In the genomic region with DNA sequence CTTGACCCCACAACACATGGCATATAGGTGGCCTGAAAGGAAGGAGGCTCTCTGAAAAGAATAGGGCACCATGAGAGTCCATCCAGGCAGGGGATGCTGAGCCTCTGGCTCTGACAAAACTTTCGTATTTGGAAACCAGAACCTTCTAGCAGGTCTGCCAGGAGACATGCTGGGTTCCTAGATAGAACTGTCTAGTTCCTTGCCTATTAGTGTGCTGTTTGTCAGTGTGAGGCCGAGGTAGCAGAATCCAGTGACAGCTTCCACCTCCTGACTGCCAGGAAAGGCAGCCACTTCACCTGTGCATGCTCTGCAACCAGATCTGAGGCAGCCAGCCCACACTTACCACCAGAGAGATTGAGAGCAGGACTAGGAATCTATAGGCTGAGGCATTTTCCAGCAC, we compare ENCODE assay signal across 14 mouse cellular contexts.
DNase-seq lines count a peak whose midpoint lies in the region; ATAC-seq lines count a peak whose summit lies in the region.
"Had no signal": no experiment of that assay in that cellular context is flagged by ENCODE, and none has a peak within 500 bp of the region (broad histone marks: within the 10 kb centered on the region; RNA-seq: fewer than 3 reads in every experiment).

No protein-coding gene starts in this region.

- DNase-seq in cerebellum, adult 11-12 months: peak; percentile 64
- peak; percentile 43 to 55 for DNase-seq in cerebellum, adult 18-20 months
- peak; percentile 71 for DNase-seq in cerebellum, adult 9-11 months
- peak; percentile 65 to 67 for DNase-seq in cerebellum, postnatal 36 days
- no peak for DNase-seq in spleen, adult 18-20 months
- DNase-seq in layer of hippocampus, postnatal 10 days (ENCODE audit: low spot score in 2 of 2): no peak
- DNase-seq: adrenal gland, postnatal 10 days; gastrocnemius, postnatal 36 days; heart, adult 18-20 months; heart, postnatal 10 days; kidney, adult 18-20 months had no signal

- ATAC-seq in cerebellum, adult (ENCODE audit: insufficient number of reproducible peaks, low FRiP score, low TSS enrichment): no peak
- ATAC-seq: forebrain, embryonic 15.5 days; intestine, embryonic 15.5 days had no signal

Comparison
In these comparisons a context has a peak if more than half of its experiments do, and no peak if none do; other contexts are left out.
1. DNase-seq: peak in cerebellum, adult 11-12 months (single experiment), cerebellum, adult 18-20 months (2 of 2), cerebellum, adult 9-11 months (single experiment) and cerebellum, postnatal 36 days (2 of 2); none in spleen, adult 18-20 months (0 of 2) and layer of hippocampus, postnatal 10 days (0 of 2).